Mouse (Mus musculus) embryonic fibroblast, embryonic 13.5 days (primary cell): ENCODE results near the gene Gja1.

ENCODE experiments used
- CTCF ChIP-seq: IDR thresholded peaks from 2 replicates; pipeline ENCODE4 v1.5.1; 2011; ENCODE audit warnings: mild to moderate bottlenecking, control low read depth, low read length, moderate library complexity, borderline replicate concordance; ENCODE audit not compliant: insufficient read depth
- POLR2A ChIP-seq: IDR thresholded peaks from 2 replicates; pipeline ENCODE4 v1.6.1; 2011; ENCODE audit warnings: low read depth, mild to moderate bottlenecking, control low read depth, low read length, moderate library complexity

GRCm38 (mm10) chr10:56360472-56360871 lies 16.7 kb upstream of the Gja1 start:
- TF ChIP-seq CTCF: no peak
- TF ChIP-seq POLR2A: no peak
